Mouse (Mus musculus) left cerebral cortex, adult 18-20 months (tissue): ENCODE data around the gene Wdfy2. TPM values are rescaled to one million over a fixed set of nuclear protein-coding genes. Genes with fewer than 3 reads are reported as not detected.

Experiments
- DNase-seq, 2 experiments: peaks; one replicate each; pipeline ENCODE4 v3.0.0; 2021 to 2022; ENCODE audit warnings: low spot score in 2 of 2, mixed read lengths in 1 of 2
- total RNA-seq, 2 experiments: library from RNA; stranded (reverse); gene quantifications; 2 replicates each; pipeline ENCODE4 v1.2.3; 2021

Wdfy2 gene
- total RNA-seq, 2 experiments from 2014 or later, result 13.7 to 14.1 TPM

GRCm38 (mm10) chr14:62922637-62923036 is 85.2 kb downstream of the Wdfy2 start:
- no peak for DNase-seq

- no peak for DNase-seq
Observed at GRCm38 (mm10) chr14:62924800-62925199, 87.3 kb downstream of the Wdfy2 start.

- peak in 1 of 2 experiments; percentile 23 for DNase-seq
Observed at GRCm38 (mm10) chr14:62928101-62928541, 90.6 kb downstream of the Wdfy2 start.

GRCm38 (mm10) chr14:62935361-62935760 is 97.9 kb downstream of the Wdfy2 start:
- no peak for DNase-seq

GRCm38 (mm10) chr14:62936631-62937380 is 99.3 kb downstream of the Wdfy2 start:
- no peak for DNase-seq

- no peak for DNase-seq
Observed at GRCm38 (mm10) chr14:62937675-62938074, 100.2 kb downstream of the Wdfy2 start.

- DNase-seq, result no peak
Observed at GRCm38 (mm10) chr14:62939435-62939834, 102.0 kb downstream of the Wdfy2 start.

GRCm38 (mm10) chr14:62940383-62941074 is 103.1 kb downstream of the Wdfy2 start:
- DNase-seq, result no peak

GRCm38 (mm10) chr14:62946794-62947193 is 109.3 kb downstream of the Wdfy2 start:
- DNase-seq, result no peak

- DNase-seq, result no peak
Observed at GRCm38 (mm10) chr14:62956091-62956490, 118.6 kb downstream of the Wdfy2 start.

- no peak for DNase-seq
Observed at GRCm38 (mm10) chr14:62963632-62964031, 126.2 kb downstream of the Wdfy2 start.

- no peak for DNase-seq
Observed at GRCm38 (mm10) chr14:62965342-62965741, 127.9 kb downstream of the Wdfy2 start.

GRCm38 (mm10) chr14:62965811-62966520 is 128.5 kb downstream of the Wdfy2 start:
- no peak for DNase-seq

GRCm38 (mm10) chr14:62975046-62975445 is 137.6 kb downstream of the Wdfy2 start:
- peak; percentile 48 to 77 for DNase-seq

- DNase-seq, result no peak
Observed at GRCm38 (mm10) chr14:62979815-62980214, 142.3 kb downstream of the Wdfy2 start.

- no peak for DNase-seq
Observed at GRCm38 (mm10) chr14:62984410-62984809, 146.9 kb downstream of the Wdfy2 start, which contains the start of gene Defb48. Defb48 (minus strand) TSS chr14:62984510.

GRCm38 (mm10) chr14:62991271-62991670 is 153.8 kb downstream of the Wdfy2 start:
- DNase-seq, result no peak

- no peak for DNase-seq
Observed at GRCm38 (mm10) chr14:62991849-62992510, 154.5 kb downstream of the Wdfy2 start.

GRCm38 (mm10) chr14:62997777-62998176 is 160.3 kb downstream of the Wdfy2 start, which contains the start of gene Defb47:
Defb47 (plus strand) TSS chr14:62998077.
- DNase-seq, result no peak

- no peak for DNase-seq
Observed at GRCm38 (mm10) chr14:62998977-62999376, 161.5 kb downstream of the Wdfy2 start.

GRCm38 (mm10) chr14:63002588-63002987 is 165.1 kb downstream of the Wdfy2 start:
- no peak for DNase-seq
